Mouse (Mus musculus) neural tube, embryonic 10.5 days (tissue): ENCODE results near the gene Krtap10-10.

Experiments used
- DNase-seq: peaks from one replicate; pipeline ENCODE4 v3.0.0-alpha.2; 2017; ENCODE audit warnings: low spot score; ENCODE audit errors: extremely low spot score

Krtap10-10 gene

GRCm38 (mm10) chr10:77864762-77865143 is 29.0 kb downstream of the Krtap10-10 start:
- DNase-seq, result no peak

GRCm38 (mm10) chr10:77867546-77867945 is 31.8 kb downstream of the Krtap10-10 start:
- no peak for DNase-seq

GRCm38 (mm10) chr10:77869651-77870050 is 33.9 kb downstream of the Krtap10-10 start:
- no peak for DNase-seq

- no peak for DNase-seq
Observed at GRCm38 (mm10) chr10:77878985-77879384, 43.2 kb downstream of the Krtap10-10 start.

- DNase-seq, result no peak
Observed at GRCm38 (mm10) chr10:77880305-77880704, 44.6 kb downstream of the Krtap10-10 start.

GRCm38 (mm10) chr10:77882553-77882952 is 46.8 kb downstream of the Krtap10-10 start:
- DNase-seq, result no peak

GRCm38 (mm10) chr10:77886007-77886747 is 50.4 kb downstream of the Krtap10-10 start:
- DNase-seq, result no peak
